ENCODE assay signal across 13 mouse cellular contexts in the genomic region with DNA sequence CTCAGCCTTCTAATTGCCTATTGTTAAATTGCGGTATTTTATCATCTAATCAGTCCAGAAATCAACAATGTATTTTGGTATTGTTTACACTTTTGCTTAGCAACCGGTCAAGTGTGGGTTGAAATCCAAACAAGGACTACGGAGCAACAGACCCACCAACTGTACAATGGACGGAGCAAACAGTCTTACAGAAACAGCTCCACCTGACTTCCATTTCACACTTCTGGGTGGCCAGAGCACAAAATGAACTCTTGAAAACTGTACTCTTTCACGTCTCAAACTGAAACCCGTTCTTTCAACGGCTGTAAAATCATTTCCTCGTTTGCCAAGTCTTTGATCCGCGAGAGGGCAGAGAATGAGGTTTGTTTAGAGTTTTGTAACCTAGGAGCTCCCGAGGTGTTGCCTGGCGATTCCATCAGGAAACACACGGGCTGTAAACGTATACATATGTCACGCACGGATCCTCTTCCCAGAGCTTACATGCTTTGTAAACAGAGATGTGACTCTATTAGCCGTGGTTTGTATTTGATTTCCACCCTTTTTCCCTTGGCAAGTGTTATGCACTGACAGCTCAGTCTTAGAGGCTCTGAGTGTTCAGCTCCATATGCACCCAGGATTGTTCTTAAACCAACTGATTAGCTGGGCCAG.
DNase-seq lines count a peak whose midpoint lies in the region; ATAC-seq and TF ChIP-seq lines count a peak whose summit lies in the region.
"Had no signal": no experiment of that assay in that cellular context is flagged by ENCODE, and none has a peak within 500 bp of the region (broad histone marks: within the 10 kb centered on the region; RNA-seq: fewer than 3 reads in every experiment).

No protein-coding gene starts in this region.

- H3K4me1 ChIP-seq in kidney, embryonic 15.5 days, result peaks cover 5% of the 10 kb centered on the region
- peaks cover 4% of the 10 kb centered on the region; the same call in 1 of the 2 replicates for H3K4me1 ChIP-seq in lung, postnatal 0 days (ENCODE audit: insufficient read depth, low read depth, low read length)
- H3K4me1 ChIP-seq in midbrain, embryonic 15.5 days, result no peaks in the 10 kb centered on the region
- H3K4me1 ChIP-seq: megakaryocyte, embryonic 14.5 days had no signal

- WGBS in kidney, embryonic 15.5 days, result 27% methylated on average over 17 of the region's 17 CpGs
- WGBS in lung, postnatal 0 days, result 10% methylated on average over 17 of the region's 17 CpGs
- WGBS in midbrain, embryonic 15.5 days, result 68% methylated on average over 17 of the region's 17 CpGs

- no peak overlapping the region for H3K9ac ChIP-seq in kidney, embryonic 15.5 days
- no peak overlapping the region for H3K9ac ChIP-seq in lung, postnatal 0 days (replicated peaks; ENCODE audit: low read depth)
- no peak overlapping the region for H3K9ac ChIP-seq in midbrain, embryonic 15.5 days

- 0 out of 2 replicates have a peak overlapping the region, but pooled peaks have one; percentile 7 for H3K4me3 ChIP-seq in kidney, embryonic 15.5 days (replicated peaks)
- H3K4me3 ChIP-seq in lung, postnatal 0 days (ENCODE audit: low read depth, low read length), result peak overlapping the region; percentile 28
- H3K4me3 ChIP-seq in midbrain, embryonic 15.5 days, result no peak overlapping the region
- H3K4me3 ChIP-seq: left cerebral cortex, adult 2 months; megakaryocyte, embryonic 14.5 days had no signal

- peak overlapping the region; percentile 41; the same call in 1 of the 2 replicates for H3K4me2 ChIP-seq in kidney, embryonic 15.5 days
- peak overlapping the region; percentile 50 for H3K4me2 ChIP-seq in lung, postnatal 0 days (replicated peaks; ENCODE audit: low read depth, low read length)
- H3K4me2 ChIP-seq in midbrain, embryonic 15.5 days, result no peak overlapping the region

- no peak for ATAC-seq in kidney, embryonic 15.5 days (replicated peaks; ENCODE audit: low FRiP score)
- ATAC-seq in activated CD4-positive, CD25-positive, alpha-beta regulatory T cell, adult 4 months, result peak; percentile 40
- peak; percentile 41 for ATAC-seq in inflammation-experienced regulatory T-cells, adult 6 months
- ATAC-seq in lung, postnatal 0 days, result peak; percentile 75
- ATAC-seq in midbrain, embryonic 15.5 days (replicated peaks), result no peak

- intact Hi-C loops in left cerebral cortex, postnatal 14 days (cut with DNase I), result no loop called here

- H3K9me3 ChIP-seq in kidney, embryonic 15.5 days (replicated peaks), result no peaks in the 10 kb centered on the region; the same call in 1 of the 2 replicates
- no peaks in the 10 kb centered on the region for H3K9me3 ChIP-seq in lung, postnatal 0 days (ENCODE audit: low read length)
- H3K9me3 ChIP-seq in midbrain, embryonic 15.5 days, result no peaks in the 10 kb centered on the region

- no peak for DNase-seq in kidney, postnatal 14 days
- peak; percentile 63 for DNase-seq in lung, postnatal 0 days (ENCODE audit: low spot score)
- no peak for DNase-seq in left cerebral cortex, postnatal 14 days (ENCODE audit: low spot score in 2 of 2)
- DNase-seq in spleen, postnatal 14 days (ENCODE audit: low spot score in 2 of 2), result no peak
- DNase-seq: gastrocnemius, postnatal 10 days; heart, postnatal 36 days; thymus, postnatal 4 days had no signal

- no peaks in the 10 kb centered on the region for H3K36me3 ChIP-seq in kidney, embryonic 15.5 days
- no peaks in the 10 kb centered on the region for H3K36me3 ChIP-seq in lung, postnatal 0 days (ENCODE audit: insufficient read depth, low read length)
- no peaks in the 10 kb centered on the region for H3K36me3 ChIP-seq in midbrain, embryonic 15.5 days (replicated peaks)

- H3K27me3 ChIP-seq in kidney, embryonic 15.5 days, result no peaks in the 10 kb centered on the region
- H3K27me3 ChIP-seq in lung, postnatal 0 days (replicated peaks; ENCODE audit: insufficient read depth, low read length), result no peaks in the 10 kb centered on the region
- H3K27me3 ChIP-seq in midbrain, embryonic 15.5 days (replicated peaks), result no peaks in the 10 kb centered on the region
- H3K27me3 ChIP-seq: megakaryocyte, embryonic 14.5 days had no signal

- no peak overlapping the region for H3K27ac ChIP-seq in kidney, embryonic 15.5 days
- no peak overlapping the region for H3K27ac ChIP-seq in lung, postnatal 0 days (ENCODE audit: low read length)
- H3K27ac ChIP-seq in midbrain, embryonic 15.5 days, result no peak overlapping the region
- H3K27ac ChIP-seq: left cerebral cortex, adult 2 months had no signal

- TF ChIP-seq CTCF in lung, postnatal 0 days (IDR thresholded peaks at IDR 0.05), result no peak; the same call in 1 of the 2 replicates

- TF ChIP-seq EP300 in lung, postnatal 0 days (IDR thresholded peaks at IDR 0.05), result peak; percentile 63

Comparison
In these comparisons a context has a peak if more than half of its experiments do, and no peak if none do; other contexts are left out.
1. ATAC-seq: peak in activated CD4-positive, CD25-positive, alpha-beta regulatory T cell, adult 4 months (single experiment), inflammation-experienced regulatory T-cells, adult 6 months (single experiment) and lung, postnatal 0 days (single experiment); none in kidney, embryonic 15.5 days (single experiment) and midbrain, embryonic 15.5 days (single experiment).